Mouse (Mus musculus) myocyte (in vitro differentiated cells): ENCODE measurements around the gene Dock11.

Source experiments
- CEBPB ChIP-seq: IDR thresholded peaks from 2 replicates; pipeline ENCODE4 v1.6.1; 2011; ENCODE audit warnings: mild to moderate bottlenecking, moderate library complexity; ENCODE audit not compliant: poor library complexity, insufficient read depth, severe bottlenecking
- E2F4 ChIP-seq: IDR thresholded peaks from one replicate; pipeline ENCODE4 v1.6.1; 2011; ENCODE audit warnings: mild to moderate bottlenecking, control low read depth, moderate library complexity; ENCODE audit not compliant: insufficient read depth
- MAX ChIP-seq: IDR thresholded peaks from one replicate; pipeline ENCODE4 v1.6.1; 2011; ENCODE audit warnings: low read depth, mild to moderate bottlenecking, control low read depth
- MYOD1 ChIP-seq, 3 experiments: IDR thresholded peaks; one replicate each; pipeline ENCODE4 v1.6.1; 2011; ENCODE audit warnings: control low read depth in 2 of 3, low read depth in 2 of 3, mild to moderate bottlenecking in 2 of 3, moderate library complexity in 1 of 3; ENCODE audit not compliant: insufficient read length in 2 of 3, control insufficient read depth in 1 of 3
- MYOG ChIP-seq, 3 experiments: IDR thresholded peaks; one replicate each; pipeline ENCODE4 v1.6.1; 2011; ENCODE audit warnings: control low read depth in 2 of 3, low read depth in 2 of 3, mild to moderate bottlenecking in 2 of 3; ENCODE audit not compliant: insufficient read length in 2 of 3, control insufficient read depth in 1 of 3, insufficient read depth in 1 of 3
- POLR2A ChIP-seq: IDR thresholded peaks from one replicate; pipeline ENCODE4 v1.6.1; 2011; ENCODE audit warnings: low read depth, mild to moderate bottlenecking, control low read depth, moderate library complexity; ENCODE audit not compliant: insufficient read length
- POLR2AphosphoS2 ChIP-seq: IDR thresholded peaks from one replicate; pipeline ENCODE4 v1.6.1; 2011; ENCODE audit warnings: low read depth, control low read depth; ENCODE audit not compliant: insufficient read length
- REST ChIP-seq: IDR thresholded peaks from one replicate; pipeline ENCODE4 v1.6.1; 2011; ENCODE audit warnings: mild to moderate bottlenecking, control low read depth, moderate library complexity; ENCODE audit not compliant: insufficient read depth, insufficient read length
- SRF ChIP-seq: IDR thresholded peaks from one replicate; pipeline ENCODE4 v1.6.1; 2011; ENCODE audit warnings: low read depth; ENCODE audit not compliant: control insufficient read depth, insufficient read length
- TCF12 ChIP-seq: IDR thresholded peaks from one replicate; pipeline ENCODE4 v1.6.1; 2011; ENCODE audit warnings: mild to moderate bottlenecking, control low read depth; ENCODE audit not compliant: poor library complexity, insufficient read depth, severe bottlenecking
- TCF3 ChIP-seq: IDR thresholded peaks from one replicate; pipeline ENCODE4 v1.6.1; 2011; ENCODE audit warnings: low read depth, control low read depth; ENCODE audit not compliant: insufficient read length
- USF1 ChIP-seq: IDR thresholded peaks from one replicate; pipeline ENCODE4 v1.6.1; 2011; ENCODE audit warnings: low read depth, mild to moderate bottlenecking, control low read depth, moderate library complexity

- TF ChIP-seq POLR2A (no peak), MYOG (IDR thresholded peaks at IDR 0.05; ENCODE audit: control insufficient read depth in 1 of 3, insufficient read depth in 1 of 3, insufficient read length in 2 of 3, low read depth in 2 of 3) (no peak), TCF12 (no peak), E2F4 (no peak), SRF (no peak), USF1 (no peak), POLR2AphosphoS2 (no peak), MYOD1 (IDR thresholded peaks at IDR 0.05; ENCODE audit: control insufficient read depth in 1 of 3, insufficient read length in 2 of 3, low read depth in 2 of 3) (no peak), CEBPB (no peak), REST (no peak), TCF3 (no peak), MAX (no peak)
Measured at GRCm38 (mm10) chrX:35951945-35952344, 63.3 kb downstream of the Dock11 start.
